Mouse (Mus musculus): ENCODE results near the gene Anapc7. TPM values are rescaled to one million over a fixed set of nuclear protein-coding genes. Genes with fewer than 3 reads are reported as not detected.

Anapc7 gene
- total RNA-seq, 2 experiments from 2014 or later, result 14.3 to 16.8 TPM

GRCm38 (mm10) chr5:122491385-122491784 is 69.9 kb downstream of the Anapc7 start:
- H3K4me3 ChIP-seq, result no peak overlapping the region
- intact Hi-C loops (cut with DNase I), result no loop called here
- TF ChIP-seq CTCF (IDR thresholded peaks at IDR 0.05), result no peak
- H3K27ac ChIP-seq, result no peak overlapping the region
- no peak for DNase-seq

DNA sequence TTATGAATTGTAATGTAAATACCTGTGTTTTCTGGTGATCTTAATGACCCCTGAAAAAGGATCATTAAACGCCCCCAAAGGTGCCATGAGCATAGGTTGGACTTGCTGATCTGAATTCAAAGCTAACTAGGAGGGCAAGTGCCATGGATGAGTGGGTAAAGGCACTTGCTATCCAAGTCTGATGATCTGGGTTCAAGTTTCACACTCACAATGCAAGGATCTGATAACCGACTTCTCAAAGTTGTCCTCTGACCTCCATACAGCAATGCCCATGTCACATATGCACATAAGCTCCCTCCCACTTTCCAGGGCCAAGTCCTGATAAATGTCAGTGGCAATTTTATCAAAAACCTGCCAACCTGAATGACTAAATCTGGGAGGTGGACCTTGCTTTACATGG is 71.5 kb downstream of the Anapc7 start:
- no peak for TF ChIP-seq CTCF (IDR thresholded peaks at IDR 0.05)
- no peak overlapping the region for H3K27ac ChIP-seq
- no peak for DNase-seq
- H3K4me3 ChIP-seq, result no peak overlapping the region
- intact Hi-C loops (cut with DNase I), result no loop called here

DNA sequence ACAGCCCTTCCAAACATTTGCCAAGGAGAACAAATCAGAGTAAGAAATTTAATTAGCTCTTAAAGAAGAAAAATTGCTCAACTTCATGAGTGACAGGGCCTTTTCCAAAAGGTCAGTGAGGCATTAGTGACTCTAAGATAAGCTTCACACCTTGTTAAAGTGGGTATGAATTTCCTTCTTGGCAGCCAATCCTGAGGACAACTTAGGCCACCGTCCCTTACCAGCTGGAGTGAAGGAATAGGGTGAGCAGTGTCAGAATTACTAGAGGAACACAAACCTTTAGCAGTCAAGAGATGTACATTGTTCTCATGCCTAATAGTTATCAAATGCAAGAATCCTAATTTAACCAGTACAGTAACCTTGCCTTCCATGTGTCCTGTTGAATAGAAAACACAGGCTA is 73.0 kb downstream of the Anapc7 start:
- no peak for DNase-seq
- H3K27ac ChIP-seq, result no peak overlapping the region
- no peak for TF ChIP-seq CTCF (IDR thresholded peaks at IDR 0.05)
- intact Hi-C loops (cut with DNase I), result no loop called here
- H3K4me3 ChIP-seq, result peak overlapping the region; percentile 24; the same call in 1 of the 2 replicates

Other genes with a start within 250 kb of the Anapc7 start
- under 1 TPM; 0.28 to 0.61 TPM for gene Hvcn1, start 214.9 kb upstream of the Anapc7 start, total RNA-seq (2021)
- gene Tctn1, start 157.2 kb upstream of the Anapc7 start, total RNA-seq (2021), result 1 to 10 TPM; 1.8 to 2.0 TPM
- gene Pptc7, start 137.3 kb upstream of the Anapc7 start, total RNA-seq (2021), result 100 to 1,000 TPM; 103 to 115 TPM
- under 1 TPM; 0.38 to 0.45 TPM for gene Rad9b, start 67.5 kb upstream of the Anapc7 start, total RNA-seq (2021)
- gene Vps29, start 67.3 kb upstream of the Anapc7 start, total RNA-seq (2021), result 10 to 100 TPM; 35.0 to 46.0 TPM
- gene Gpn3, start 49.8 kb upstream of the Anapc7 start, total RNA-seq (2021), result 10 to 100 TPM; 22.1 to 28.5 TPM
- gene Fam216a, start 49.3 kb upstream of the Anapc7 start, total RNA-seq (2021), result 1 to 10 TPM; 4.9 to 5.5 TPM
- gene Arpc3, start 29.8 kb upstream of the Anapc7 start, total RNA-seq (2021), result 10 to 100 TPM; 45.2 to 62.8 TPM
- gene Atp2a2, start 80.5 kb downstream of the Anapc7 start, total RNA-seq (2021), result 100 to 1,000 TPM; 387 to 963 TPM
- 1 to 10 TPM; 4.6 to 8.5 TPM for gene Ift81, start 192.8 kb downstream of the Anapc7 start, total RNA-seq (2021)
- gene P2rx7, start 222.2 kb downstream of the Anapc7 start, total RNA-seq (2021), result 1 to 10 TPM; 1.8 TPM